Mouse (Mus musculus) testis, adult 2 months (tissue): ENCODE measurements at regions not wholly inside any gene's neighbourhood (a gene's known extent, or its start where the extent isn't known, plus 50 kb on each side); places are given as distances from the start of the nearest gene placed in this dataset.

Experiments
- H3K27ac ChIP-seq: fragments of 200-500 bp; 2 replicates; pipeline ENCODE4 v1.5.1; 2012; ENCODE audit warnings: low read depth, low read length; ENCODE audit not compliant: control insufficient read depth, insufficient read depth
- H3K27me3 ChIP-seq: fragments of 200-500 bp; 2 replicates; pipeline ENCODE4 v1.6.1; 2012; ENCODE audit warnings: mild to moderate bottlenecking, low read length, moderate library complexity; ENCODE audit not compliant: control insufficient read depth, insufficient read depth
- H3K36me3 ChIP-seq: fragments of 200-500 bp; 2 replicates; pipeline ENCODE4 v1.6.1; 2012; ENCODE audit warnings: mild to moderate bottlenecking, low read length; ENCODE audit not compliant: control insufficient read depth, insufficient read depth
- H3K4me1 ChIP-seq: fragments of 200-500 bp; 2 replicates; pipeline ENCODE4 v1.6.1; 2012; ENCODE audit warnings: low read length; ENCODE audit not compliant: control insufficient read depth, insufficient read depth
- H3K4me3 ChIP-seq: fragments of 200-500 bp; 2 replicates; pipeline ENCODE4 v1.5.1; 2012; ENCODE audit warnings: low read depth, mild to moderate bottlenecking, low read length, moderate library complexity, mixed read lengths; ENCODE audit not compliant: control insufficient read depth
- CTCF ChIP-seq: fragments of 200-500 bp; IDR thresholded peaks from 2 replicates; pipeline ENCODE4 v1.5.1; 2012; ENCODE audit warnings: low read depth, mild to moderate bottlenecking, inconsistent platforms, low read length, moderate library complexity; ENCODE audit not compliant: control insufficient read depth, insufficient read depth, insufficient replicate concordance
- POLR2A ChIP-seq: fragments of 200-500 bp; IDR thresholded peaks from 2 replicates; pipeline ENCODE4 v1.6.1; 2012; ENCODE audit warnings: low read depth, mild to moderate bottlenecking, inconsistent platforms, low read length, moderate library complexity; ENCODE audit not compliant: control insufficient read depth

DNA sequence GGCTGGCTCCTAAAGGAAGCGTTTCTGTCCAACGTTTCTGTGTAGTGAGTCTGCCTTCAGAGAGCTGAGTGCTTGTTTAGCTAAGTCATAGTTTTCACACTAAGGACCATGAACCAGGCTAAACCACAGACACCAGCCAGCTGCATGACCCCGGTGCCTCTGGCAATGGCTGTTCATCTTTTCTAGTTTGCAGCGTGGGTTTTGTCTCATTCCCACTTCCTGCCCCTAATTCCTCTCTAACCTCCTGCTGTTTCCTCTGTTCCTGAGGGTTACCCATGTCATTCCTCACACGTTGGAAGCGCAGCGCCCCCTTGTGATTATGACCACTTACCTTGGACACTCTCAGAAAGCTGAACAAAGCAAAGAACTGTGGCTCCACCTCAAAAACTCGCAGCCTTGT, 560.1 kb upstream of the Gm19410 start:
- H3K36me3 ChIP-seq: no peaks in the 10 kb centered on the region
- H3K27me3 ChIP-seq: no peaks in the 10 kb centered on the region
- TF ChIP-seq POLR2A (no peak), CTCF (no peak)
- H3K4me3 ChIP-seq: no peak overlapping the region
- no peaks in the 10 kb centered on the region; the same call in 1 of the 2 replicates for H3K4me1 ChIP-seq
- no peak overlapping the region for H3K27ac ChIP-seq

DNA sequence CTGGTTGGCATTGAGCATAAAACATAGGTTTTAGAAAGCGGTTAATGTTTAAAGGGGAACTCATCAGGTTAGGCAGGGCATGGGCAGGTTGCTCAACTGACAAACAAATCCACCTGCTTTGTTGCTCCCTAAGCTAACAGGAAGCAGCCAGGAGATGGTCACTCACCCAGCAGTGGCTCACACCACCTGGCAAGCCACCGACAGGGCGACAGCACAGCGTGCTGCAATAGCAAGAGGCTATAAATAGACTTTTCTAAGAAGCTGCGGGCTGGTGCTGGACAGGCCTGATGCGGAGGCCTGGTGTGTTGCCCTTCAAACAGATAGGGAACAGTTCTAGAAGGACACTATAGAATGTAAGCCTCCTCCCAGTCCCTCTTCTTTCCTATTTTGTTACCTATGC, 559.3 kb upstream of the Gm19410 start:
- TF ChIP-seq POLR2A: no peak
- TF ChIP-seq CTCF: no peak
- no peaks in the 10 kb centered on the region; the same call in 1 of the 2 replicates for H3K4me1 ChIP-seq
- H3K27me3 ChIP-seq: no peaks in the 10 kb centered on the region
- no peaks in the 10 kb centered on the region for H3K36me3 ChIP-seq
- H3K4me3 ChIP-seq: no peak overlapping the region
- H3K27ac ChIP-seq: no peak overlapping the region

DNA sequence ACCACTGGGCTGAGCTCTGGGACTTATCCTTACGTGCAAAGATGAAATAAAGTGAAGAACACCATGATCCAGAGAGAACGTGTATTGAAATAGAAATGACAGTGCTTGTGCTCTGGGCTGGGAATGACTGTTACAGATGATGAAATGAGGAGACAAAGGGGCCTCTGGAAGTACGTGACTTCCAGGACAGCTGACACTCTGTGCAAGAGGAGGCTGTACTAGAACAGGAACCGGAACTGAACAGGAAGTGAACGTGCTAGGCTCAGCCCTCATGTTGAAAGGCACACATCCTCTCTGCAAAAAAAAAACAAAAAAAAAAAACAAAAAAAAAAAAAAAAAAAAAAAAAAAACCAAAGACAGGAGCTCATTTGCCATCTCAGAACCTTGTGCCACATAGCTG, 557.2 kb upstream of the Gm19410 start:
- H3K4me1 ChIP-seq: no peaks in the 10 kb centered on the region; the same call in 1 of the 2 replicates
- no peaks in the 10 kb centered on the region for H3K27me3 ChIP-seq
- no peak overlapping the region for H3K4me3 ChIP-seq
- TF ChIP-seq CTCF (no peak), POLR2A (no peak)
- H3K36me3 ChIP-seq: no peaks in the 10 kb centered on the region
- no peak overlapping the region for H3K27ac ChIP-seq

DNA sequence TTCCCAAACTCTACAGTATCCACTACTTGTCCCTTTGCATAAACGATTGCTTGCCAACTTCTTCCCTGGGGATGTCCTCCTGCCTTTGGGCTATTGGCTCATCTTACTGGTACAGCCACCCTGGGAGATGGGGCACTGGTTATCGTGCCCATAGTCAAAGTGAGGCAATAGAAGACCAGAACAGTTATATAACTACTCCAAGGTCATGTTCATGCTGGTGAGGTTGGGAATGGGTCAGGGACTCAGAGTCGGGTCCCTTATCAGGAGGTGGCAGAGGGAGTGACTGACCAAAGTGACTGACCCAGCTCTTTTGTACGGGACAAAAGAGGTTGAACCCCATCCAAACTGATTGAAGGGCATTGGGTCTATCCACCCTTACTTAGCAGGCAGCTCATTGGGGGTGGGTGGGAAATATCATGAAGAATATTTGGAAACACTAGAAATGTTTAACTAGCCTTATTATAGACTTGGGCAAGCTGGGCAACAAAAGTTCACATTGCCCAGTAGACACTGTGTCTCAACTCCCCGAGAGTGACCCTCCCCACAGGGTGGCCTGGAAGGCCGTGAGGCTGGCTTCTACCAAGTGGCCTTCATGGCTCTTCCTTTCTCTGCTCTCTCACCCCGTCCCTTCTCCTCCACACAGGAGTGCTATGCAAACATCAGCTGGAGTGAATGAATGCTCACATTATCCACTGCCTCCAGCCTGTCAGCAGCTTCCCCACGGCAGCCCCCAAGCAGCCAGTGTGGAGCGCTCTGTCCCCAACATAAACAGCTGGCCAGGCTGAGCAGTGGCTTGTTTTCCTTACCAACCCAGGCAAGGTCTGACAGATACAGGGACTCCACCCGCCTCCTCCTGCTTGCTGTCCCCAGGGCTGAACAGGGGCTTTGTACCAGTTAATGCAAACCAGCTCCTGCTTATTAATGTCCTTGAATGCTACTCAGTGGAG, 553.8 kb upstream of the Gm19410 start:
- no peaks in the 10 kb centered on the region for H3K27me3 ChIP-seq
- no peak overlapping the region for H3K4me3 ChIP-seq
- no peaks in the 10 kb centered on the region for H3K36me3 ChIP-seq
- H3K4me1 ChIP-seq: no peaks in the 10 kb centered on the region
- no peak overlapping the region for H3K27ac ChIP-seq
- TF ChIP-seq POLR2A: no peak
- no peak for TF ChIP-seq CTCF

DNA sequence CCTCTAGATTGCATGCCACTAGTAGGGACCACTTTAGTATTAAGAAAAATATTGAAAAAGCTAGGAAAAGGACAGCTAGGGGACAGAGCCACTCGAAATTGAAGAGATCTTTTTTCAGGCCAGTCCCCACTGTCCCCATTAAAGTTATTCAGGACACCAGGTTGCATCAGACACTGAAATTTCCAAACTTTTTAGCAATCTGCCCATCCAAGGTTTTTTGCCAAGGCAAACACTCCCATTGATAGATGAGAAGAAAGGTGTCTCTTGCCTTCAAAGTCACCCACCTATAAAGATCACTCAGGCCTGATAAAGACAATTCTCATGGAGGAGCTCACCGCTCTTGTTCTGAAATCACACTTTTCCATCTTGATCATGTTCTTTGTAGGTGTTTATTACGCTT, 552.1 kb upstream of the Gm19410 start:
- Histone ChIP-seq H3K36me3 (no peaks in the 10 kb centered on the region), H3K4me3 (no peak overlapping the region), H3K27me3 (no peaks in the 10 kb centered on the region), H3K4me1 (peaks cover 3% of the 10 kb centered on the region), H3K27ac (no peak overlapping the region)
- no peak for TF ChIP-seq POLR2A
- TF ChIP-seq CTCF: no peak

DNA sequence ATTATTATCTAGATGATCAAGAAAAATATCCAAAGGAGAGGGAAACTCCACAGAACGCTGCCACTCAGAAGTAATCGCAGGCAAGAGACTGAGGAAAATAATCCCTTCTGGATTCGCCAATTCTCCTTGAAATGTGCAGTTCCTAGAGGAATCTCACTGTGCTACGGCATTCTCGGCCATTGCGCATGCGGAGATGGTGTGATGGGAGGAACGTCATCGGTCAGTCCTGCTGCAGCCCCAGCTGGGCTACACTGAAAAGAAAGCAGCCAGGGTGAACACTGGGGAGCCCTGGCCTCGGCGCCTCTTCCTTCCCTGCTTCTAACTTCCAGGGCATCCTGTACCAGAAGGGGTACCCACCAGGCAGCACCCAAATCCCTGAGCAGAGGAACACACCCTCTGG, 548.0 kb upstream of the Gm19410 start:
- H3K4me3 ChIP-seq: no peak overlapping the region
- H3K27ac ChIP-seq: no peak overlapping the region
- TF ChIP-seq CTCF (no peak), POLR2A (no peak)
- H3K36me3 ChIP-seq: no peaks in the 10 kb centered on the region
- no peaks in the 10 kb centered on the region for H3K27me3 ChIP-seq
- H3K4me1 ChIP-seq: peaks cover 3% of the 10 kb centered on the region

DNA sequence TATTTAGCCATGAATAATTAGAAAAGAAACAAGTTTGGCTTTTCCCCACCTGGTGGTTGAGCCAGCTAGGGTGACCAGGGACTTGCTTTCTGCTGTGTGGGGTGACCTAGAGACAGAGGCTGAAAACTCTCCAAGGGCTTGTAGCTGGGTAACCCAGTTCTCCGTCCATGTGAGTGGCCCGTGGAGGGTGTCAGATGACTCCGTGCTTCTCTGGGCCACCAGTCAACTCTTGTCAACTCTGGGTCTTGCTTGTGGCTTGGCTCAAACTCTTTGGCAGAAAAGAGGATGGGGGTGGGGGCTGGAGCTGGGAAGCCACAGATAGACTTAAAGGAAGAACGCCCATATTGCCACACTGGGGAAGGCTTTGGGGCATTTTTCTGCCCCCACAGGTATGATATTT, 547.3 kb upstream of the Gm19410 start:
- Histone ChIP-seq H3K36me3 (no peaks in the 10 kb centered on the region), H3K27ac (no peak overlapping the region), H3K4me1 (peaks cover 3% of the 10 kb centered on the region), H3K4me3 (no peak overlapping the region), H3K27me3 (no peaks in the 10 kb centered on the region)
- no peak for TF ChIP-seq POLR2A
- TF ChIP-seq CTCF: no peak
